Mouse (Mus musculus) T-helper 1 cell (primary cell): ENCODE measurements around the gene Cdc42.

Experiments used
- in situ Hi-C: fragments of 300-600 bp; cut with MboI, MseI; formaldehyde crosslinking; loops from one replicate; pipeline ENCODE4 v1.15.1; 2025; ENCODE audit warnings: high pct_unique_total_duplicates

The Cdc42 gene

DNA sequence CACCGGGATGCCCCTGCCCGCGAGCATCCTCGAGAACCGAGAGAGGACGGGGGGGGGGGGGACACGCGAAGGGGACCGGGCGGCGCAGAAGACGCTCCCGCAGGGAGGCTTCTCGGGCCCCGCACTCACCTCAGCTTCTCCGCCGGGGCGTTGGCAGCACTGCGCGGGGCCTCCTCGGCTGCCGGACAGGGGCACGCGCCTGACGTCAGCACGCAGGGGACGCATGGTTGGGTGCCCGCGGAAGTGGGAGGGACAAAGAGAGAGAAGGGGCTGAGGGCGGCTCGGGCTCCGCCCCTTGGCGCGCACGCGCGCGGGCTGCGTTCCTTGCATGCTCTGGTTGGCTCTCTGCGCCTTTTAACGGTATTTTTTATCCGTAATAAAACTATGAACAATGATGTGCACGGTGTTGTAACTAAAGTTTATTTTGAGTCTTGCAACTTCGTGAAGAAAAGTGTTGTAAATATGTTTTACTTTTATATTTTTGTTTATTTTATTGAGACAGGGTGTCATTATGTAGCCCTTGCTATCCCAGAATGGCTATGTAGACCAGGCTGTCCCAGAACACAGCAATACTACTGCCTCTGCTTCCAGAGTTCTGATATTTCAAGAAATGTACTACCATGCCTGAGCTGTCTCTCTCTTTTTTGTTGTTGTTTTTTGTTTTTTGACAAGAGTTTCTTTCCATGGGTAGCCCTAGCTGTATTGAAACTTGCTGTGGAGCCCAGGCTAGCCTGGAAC is at the start of gene Cdc42:
Cdc42 (minus strand) TSS at position 204 of the 738 bp plus-strand sequence.
- in situ Hi-C loops: loop anchor here (10.0 to 25.0 kb wide), 3 partner anchors 1270 to 1920 kb away; partner anchors contain the start of gene Rcan3

DNA sequence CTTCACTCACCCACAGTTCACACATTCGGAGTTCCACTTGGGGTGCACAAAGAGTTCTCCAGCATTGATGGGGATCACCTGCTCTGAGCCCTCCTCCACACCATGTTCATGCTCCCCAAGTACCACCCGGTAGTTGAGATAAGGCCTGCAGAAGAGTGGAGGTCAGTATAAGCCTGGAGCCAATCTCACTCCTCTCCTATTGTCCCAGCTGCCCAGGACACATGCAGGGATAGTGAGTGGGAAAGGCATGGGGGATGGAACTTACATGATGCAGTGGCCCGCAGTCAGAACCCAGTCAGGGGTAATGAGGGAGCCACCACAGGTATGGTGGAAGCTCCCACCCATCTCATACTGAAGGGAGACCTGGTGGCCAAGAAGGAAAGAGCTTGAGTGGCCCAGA is 48.1 kb upstream of the Cdc42 start:
- in situ Hi-C loops: no loop called here

DNA sequence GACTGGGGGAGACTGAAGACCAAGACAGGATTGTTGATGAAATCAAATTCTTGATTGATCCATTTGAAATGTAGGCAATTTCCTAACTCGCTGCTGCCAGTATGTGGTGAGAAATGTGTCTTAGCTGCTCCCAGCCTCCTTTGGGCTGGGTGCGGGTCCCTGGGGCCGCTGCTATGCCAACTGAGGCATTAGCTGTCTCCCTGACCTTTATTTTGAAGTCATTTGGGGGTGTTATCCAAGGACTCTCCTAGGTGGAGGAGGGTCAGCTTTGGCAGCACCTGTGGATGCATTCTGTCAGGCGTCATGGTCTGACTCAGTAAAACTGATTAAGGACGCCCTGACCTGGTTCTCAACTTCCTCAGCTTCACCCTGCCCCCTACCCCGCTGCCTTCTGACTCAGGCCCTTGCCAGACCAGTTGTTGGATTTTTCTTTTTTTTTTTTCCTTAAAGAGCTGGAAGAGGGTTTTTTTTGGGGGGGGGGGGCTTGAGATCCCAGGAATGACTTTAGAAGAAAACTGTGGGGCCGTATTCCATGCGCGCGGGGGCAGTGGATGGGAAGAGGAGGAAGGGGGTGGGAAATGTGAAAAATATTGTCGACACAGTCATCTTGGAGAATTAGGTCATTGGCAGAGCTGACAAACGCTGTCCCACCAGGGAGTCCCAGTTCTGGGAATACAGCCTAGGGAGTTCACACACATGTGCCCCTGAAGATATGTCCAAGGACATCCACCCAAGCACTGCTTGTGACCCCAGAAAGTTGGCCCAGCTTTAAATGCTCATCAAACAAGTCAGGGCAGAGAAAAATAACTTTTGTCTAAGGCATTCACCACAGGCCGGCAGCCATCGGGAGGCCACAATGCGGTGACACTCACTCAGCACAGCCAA is 39.4 kb upstream of the Cdc42 start:
- in situ Hi-C loops: no loop called here

DNA sequence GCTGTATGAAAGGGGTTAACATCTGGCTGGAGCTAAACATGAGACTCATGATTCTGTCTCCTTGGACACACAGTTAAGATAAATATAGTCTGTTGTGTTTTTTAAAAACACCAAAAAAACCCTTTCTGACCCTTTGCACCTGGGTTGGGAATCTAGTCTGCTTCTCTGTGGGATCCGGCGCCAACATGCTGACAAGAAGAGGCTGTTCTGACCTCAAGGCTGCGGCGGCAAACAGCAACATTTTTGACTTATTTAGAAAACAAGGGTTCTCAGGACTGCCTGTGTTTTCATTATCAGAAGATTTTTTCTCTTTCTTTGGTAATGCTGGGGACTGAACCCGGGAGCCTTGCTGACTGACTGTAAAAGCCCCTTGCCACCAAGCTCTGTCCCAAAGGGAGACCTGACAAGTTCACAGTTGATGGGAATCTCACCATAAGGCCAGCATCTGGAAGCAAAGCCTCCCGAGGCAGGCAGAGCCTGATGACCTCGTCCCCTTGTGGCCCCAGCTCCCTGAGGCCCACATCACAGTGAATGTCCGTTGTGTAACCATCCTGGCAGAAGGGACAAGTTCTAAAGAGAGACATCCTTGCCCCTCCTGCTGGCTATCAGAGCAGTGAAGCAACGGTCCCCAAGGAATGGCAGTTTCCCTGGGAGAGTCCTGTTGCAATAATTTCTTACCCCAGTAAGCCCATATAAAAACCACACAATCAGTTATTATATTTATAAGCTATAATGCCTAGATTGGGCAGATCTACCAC is 36.0 kb upstream of the Cdc42 start:
- in situ Hi-C loops: loop anchor here (5.0 kb wide), 1 partner anchor 81 kb away; no protein-coding TSS in a partner anchor

DNA sequence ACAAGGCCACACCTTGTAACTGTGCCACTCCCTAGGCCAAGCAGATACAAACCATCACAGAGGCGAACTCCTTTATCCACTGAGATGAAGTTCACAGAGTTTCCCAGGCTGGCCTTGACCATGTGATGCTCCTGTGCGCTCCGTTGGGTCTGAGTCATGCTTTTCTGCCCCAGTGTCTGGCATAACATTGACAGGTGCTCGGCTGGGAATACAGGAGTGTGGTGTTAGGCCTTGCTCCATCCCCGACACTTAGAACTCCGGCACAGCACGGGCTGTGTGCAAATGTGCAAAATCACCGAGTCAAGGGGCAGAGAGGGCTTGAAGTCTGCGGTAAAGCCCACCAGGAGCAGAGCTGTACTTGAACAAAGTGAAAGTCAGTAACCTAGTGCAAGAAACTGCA is 35.4 kb upstream of the Cdc42 start:
- in situ Hi-C loops: loop anchor here (5.0 kb wide), 1 partner anchor 81 kb away; no protein-coding TSS in a partner anchor

DNA sequence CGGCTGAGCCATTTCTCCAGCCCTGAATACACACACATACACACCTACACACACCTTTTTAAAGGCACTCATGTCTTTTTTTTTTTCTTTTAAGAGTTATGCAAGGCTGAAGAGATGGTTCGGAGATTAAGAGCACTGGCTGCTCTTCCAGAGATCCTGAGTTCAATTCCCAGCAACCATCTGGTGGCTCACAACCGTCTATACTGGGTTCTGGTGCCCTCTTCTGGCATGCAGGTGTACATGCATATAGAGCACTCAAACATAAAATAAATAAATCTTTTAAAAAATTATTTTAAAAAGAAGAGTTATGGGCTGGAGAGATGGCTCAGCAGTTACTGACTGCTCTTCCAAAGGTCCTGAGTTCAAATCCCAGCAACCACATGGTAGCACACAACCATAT is 33.8 kb upstream of the Cdc42 start:
- in situ Hi-C loops: loop anchor here (5.0 kb wide), 1 partner anchor 79 kb away; no protein-coding TSS in a partner anchor

DNA sequence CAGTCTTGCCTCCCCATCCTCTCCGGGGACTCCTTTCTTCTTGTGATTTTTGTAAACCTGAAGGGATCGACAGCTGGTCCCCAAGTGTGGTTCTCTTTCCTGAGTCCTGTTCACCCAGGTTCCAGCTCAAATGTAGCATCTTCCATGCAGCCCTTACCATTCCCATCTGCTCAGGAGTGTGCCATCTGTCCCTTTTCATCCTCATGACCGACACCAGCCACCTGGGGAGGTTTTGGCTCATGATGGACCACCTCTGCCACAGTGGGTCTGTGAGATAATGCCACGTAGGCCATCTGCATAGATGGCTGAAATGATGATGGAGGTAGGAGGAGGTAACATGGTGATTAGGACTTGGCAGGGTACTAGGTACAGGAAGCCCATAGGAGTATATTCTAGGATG is 32.7 kb upstream of the Cdc42 start:
- in situ Hi-C loops: loop anchor here (5.0 kb wide), 1 partner anchor 78 kb away; no protein-coding TSS in a partner anchor

DNA sequence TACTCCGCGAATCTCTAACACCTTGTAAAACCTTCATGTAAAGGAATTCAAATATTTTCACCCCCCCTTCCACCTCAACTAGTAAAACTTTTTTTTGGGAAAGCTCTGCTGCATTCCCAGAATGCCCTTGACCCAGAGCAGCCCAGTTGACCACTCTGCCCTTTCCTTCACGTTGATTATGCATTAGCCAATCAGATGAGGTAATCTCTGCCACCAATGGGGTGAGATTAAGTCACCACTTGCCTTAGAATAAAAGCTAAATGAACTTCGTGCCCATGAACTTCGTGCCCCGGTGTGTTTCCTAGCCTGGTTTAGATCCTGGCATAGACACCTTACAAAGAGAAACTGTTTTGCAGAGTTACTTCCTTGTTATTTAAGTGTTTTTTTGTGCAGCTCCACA is 31.5 kb upstream of the Cdc42 start:
- in situ Hi-C loops: no loop called here

DNA sequence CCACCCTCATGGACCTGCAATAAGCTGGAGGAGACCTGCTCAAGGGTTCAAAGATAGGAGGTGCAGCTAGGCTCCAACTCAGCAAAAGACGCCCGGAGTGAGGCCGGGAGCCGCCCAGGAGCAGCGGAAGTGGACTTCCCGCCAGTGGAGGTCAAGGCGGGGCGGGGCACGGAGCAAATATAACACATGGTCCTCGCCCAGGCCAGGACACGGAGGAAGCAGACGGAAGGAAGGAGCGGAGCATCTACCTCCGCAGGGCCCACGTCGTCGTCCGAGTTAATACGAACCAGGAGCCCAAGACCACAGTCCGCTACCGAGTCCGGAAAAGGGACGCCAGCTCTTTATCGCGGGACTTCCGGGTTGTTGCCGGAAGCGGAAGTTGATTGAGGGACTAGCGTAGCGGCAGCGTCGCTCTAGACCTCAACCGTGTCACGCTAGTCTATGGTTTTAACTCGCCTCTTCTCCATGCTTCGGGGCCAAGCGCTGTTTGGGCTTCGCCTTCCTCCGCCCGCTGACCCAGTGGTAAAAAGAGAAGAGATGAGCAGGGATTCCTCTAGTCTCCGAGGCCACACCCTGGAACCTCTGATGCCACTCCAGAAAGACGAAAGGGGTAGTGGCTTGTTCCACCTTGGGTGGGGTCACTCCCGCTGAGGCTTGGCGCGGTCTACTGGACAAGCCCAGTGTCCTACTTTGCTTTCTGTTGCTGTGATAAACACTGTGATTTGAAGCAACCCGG is 30.7 kb upstream of the Cdc42 start:
- in situ Hi-C loops: no loop called here

DNA sequence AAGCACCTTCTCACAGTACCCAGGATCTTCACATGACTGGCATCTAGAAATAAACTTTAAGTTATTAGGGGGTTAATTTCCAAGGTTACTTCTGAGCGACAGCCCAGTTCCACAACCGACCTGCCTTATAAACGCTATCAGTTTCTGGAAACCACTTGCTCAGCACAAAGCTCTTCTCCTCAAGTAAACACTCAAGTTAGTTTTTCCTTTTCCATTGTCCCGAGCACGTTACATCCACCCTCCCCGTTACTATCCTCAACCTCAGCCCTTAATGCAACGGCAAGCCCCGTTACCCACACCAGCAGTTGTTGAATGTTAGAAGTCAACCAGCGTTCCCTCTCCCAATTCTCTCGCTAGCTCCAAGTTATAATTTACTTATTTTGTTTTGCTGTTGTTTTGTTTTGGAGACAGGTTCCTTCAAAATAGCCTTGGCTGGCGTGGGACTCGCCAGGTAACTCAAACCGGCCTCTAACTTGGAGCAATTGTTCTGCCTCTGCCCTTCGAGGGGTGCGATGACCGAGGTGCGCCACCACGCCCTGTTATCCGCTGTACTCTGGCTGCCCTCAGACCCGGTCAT is 30.1 kb upstream of the Cdc42 start:
- in situ Hi-C loops: no loop called here

DNA sequence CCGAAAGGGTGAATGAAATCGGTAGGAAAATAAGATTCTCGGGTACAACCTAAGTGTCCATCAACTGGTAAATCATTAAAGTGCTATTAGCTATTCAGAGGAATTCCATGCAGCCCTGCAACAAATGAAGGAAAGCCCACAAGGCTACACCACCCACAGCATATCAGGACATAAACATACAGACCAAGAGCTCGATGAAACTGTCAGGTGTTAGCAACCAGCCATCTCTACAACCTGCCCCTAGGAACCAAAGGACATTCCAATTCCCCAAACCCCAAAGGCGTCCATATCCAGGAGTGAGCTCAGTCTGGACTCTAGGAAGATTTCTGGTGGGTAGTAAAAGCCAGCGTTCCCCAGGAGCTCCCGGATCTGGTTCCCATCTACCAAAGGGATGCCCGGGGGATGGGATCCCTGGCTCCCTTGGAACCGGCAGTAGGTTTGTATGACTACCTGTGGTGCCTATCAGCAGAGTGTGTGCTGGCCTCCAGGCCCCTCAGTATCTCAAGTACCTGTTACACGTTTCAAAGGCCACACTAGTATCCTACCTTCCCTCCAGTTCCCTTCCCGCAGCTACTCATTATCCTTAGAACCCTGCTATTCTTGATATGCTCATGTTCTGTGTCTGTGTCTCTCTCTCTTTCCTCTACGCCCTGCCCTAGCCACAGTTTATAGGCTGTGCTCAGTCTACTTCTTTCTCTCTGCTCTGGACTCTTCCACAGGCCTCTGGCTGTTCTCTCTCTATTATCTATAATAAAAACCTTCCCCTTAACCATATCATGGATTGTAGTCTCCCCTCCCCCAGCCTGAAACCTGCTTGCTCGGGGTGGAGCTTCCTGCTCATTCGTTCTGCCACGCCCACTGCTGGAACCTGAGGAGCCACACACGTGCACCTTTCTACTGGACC is 23.4 kb upstream of the Cdc42 start:
- in situ Hi-C loops: no loop called here

DNA sequence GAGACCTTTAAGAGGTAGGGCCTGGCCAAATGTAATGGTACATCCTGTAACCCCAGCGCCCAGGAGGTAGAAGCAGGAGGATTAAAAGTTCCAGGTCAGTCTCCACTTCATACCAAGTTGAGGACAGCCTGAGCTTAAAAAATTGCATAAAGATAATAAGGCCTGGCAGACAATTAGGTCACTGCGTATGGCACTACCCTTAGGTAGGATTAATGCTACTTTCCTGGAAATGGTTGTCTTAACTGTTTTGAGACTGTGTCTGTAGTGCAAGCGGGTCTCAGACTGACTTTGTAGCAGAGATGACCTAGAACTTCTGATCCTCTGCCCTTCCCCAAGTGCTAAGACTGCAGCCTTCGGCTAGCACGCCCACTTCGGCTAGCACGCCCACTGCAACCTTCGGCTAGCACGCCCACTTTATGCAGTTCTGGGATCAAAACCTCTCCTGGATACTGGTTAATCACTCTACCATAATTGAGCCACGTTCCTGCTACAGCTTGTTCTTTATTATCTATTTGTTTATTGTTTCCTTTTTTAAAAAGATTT is 22.3 kb upstream of the Cdc42 start:
- in situ Hi-C loops: no loop called here

DNA sequence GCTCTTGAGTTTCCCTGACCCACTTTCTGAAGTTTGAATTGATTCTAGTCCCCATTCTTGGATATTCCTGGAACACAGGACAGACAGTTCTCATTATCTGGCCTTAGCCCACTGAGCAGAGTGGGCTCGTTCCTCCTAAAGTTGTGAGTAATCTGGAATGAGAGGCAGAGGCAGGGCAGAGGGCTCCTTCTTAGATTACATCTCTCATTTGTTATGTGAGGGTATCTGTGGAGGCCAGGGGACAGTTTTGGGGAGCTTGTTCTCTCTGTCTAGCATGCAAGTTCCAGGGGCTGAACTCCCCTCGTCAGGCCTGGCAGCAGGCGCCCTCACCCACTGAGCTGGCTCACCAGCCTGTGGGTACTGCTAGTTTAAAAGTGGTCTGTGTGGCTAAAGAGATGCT is 21.6 kb upstream of the Cdc42 start:
- in situ Hi-C loops: no loop called here

DNA sequence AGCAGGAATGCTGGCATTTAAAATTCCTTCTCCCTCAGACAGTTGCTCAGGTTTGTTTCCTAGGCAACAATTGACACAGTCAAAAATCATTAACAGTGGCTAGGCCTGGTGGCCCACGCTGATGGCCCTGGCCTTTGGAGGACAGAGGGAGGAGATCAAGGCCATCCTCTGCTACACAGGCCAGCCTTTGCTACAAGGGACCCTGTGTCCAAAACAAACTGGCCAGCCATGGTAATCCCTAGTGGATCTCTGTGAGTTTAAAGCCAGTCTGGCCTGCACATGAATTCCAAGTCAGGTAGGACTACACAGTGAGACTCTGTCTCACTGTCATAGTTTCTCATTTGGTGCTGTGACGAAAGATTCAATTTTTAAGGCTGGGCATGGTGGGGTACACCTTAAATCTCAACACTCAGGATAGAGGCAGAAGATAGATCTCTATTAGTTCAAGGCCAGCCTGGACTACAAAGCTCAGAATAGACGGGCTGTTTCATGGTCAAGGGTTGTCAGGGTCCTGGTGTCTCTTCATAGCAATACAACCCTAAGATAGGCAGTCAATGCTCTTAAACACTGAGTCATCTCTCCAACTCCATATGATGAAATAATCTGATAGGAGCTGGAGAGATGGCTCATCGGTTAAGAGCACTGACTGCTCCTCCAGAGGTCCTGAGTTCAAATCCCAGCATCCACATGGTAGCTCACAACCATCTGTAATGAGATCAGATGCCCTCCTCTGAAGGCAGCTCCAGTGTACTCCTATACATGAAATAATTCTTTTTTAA is 20.2 kb upstream of the Cdc42 start:
- in situ Hi-C loops: no loop called here

DNA sequence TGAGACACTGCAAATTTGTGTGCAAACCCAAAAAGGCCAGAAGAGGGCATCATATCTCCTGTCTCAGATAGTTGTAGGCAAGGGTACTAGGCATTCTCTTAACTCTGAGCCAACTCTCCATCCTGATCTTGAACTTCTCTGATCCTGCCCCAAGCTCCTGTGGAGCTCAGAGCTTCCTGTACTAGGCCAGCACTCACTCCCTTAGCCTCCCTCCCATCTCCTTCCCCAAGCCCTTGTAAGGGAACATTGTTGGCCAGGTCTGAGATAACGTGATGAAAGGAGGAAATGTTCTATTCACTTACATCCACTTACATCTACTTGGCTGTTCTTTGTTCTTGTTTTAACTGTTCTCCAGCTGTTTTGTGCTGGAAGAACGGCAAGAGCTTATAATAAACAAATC is 19.3 kb upstream of the Cdc42 start:
- in situ Hi-C loops: no loop called here

DNA sequence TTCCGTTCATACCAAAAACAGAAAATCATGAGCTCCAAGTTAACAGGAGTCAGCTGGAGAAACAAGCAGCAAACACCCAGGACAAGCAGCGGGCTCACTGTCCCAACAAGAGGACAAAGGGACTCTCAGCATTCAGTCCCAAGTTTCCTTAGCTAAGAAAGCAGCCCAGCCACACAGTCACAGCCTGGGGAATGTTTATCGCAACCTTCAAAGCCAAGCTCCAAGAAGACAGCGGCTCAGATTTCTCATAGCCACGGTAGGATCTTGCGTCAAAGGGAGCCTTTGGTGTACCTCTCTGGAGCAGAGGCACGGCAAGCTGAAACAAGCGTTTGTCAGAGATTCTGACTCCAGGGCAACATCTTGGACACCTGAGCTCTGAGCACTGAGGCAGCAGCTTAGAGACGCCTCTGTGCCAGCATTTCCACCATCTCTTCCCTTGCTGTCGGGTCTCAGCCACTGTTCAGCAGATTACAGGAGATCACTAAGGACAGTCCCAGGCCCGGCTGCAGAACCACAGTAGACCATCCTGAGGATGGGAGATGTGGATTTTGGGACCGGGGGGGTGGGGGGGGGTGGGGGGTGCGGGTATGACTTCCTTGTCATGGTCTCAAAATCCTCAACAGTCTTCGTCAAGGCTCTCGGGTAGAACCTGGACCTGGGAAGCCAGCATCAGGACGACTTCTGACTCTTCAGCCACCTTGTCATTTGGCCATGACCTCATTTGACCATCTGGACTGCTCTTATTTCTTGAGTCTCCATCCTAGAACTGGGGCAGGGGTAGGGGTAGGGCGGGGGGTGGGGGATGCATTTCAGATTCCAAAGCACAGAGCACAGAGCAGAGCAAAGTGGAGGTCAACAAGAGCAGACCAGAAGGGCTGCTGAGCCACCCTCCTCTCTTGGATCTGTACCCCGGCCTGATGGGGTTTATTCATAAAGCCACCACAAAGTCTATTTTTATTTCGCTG is 18.1 kb upstream of the Cdc42 start:
- in situ Hi-C loops: no loop called here

DNA sequence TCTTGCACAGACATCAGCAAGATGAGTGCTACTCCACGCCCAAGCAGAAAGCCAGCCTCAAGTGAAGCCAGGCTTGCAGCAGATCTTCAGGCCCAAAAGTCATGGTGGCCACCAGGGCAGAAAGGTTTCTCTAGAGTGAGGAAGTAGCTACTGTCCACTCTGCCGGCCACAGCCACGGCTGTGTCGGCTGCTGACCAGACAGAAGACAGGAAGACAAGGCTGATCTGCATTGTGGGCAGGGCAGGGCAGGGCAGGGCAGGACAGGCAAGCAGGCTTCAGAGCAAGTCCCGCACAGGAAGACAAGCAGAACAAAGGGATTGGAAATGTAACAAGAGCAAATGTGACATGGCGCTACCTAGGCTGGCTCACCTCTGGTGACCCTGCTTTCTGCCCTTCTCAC is 16.2 kb upstream of the Cdc42 start:
- in situ Hi-C loops: loop anchor here (25.0 kb wide), 2 partner anchors 1286 to 1936 kb away; partner anchors contain the start of gene Rcan3
